Mouse (Mus musculus): ENCODE data around the gene Atp2a3.
A peak's percentile ranks its signal among the peaks of the same experiment; 100 is the strongest.

Atp2a3 gene

DNA sequence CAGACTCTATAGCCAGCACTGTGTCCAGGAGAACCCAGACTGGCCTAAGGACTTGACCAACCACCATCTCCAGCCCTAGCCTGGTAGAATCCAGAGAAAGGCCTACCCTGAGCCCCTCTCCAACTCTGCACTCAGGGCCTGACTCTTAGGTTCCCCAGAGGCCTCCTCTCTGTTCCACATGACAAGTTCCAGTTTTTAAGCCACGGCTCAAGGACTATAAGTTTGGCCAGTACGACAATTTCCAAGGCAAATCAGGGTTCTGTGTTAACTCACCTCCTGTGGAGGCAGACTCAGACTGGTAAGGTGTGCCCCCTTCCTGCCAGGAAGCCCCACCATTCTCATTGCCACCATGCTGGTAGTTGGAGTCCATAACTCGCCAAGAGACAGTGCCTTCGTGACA lies 6.8 kb upstream of the Atp2a3 start:
- no peak for DNase-seq (ENCODE audit: extremely low read depth, low read depth)

DNA sequence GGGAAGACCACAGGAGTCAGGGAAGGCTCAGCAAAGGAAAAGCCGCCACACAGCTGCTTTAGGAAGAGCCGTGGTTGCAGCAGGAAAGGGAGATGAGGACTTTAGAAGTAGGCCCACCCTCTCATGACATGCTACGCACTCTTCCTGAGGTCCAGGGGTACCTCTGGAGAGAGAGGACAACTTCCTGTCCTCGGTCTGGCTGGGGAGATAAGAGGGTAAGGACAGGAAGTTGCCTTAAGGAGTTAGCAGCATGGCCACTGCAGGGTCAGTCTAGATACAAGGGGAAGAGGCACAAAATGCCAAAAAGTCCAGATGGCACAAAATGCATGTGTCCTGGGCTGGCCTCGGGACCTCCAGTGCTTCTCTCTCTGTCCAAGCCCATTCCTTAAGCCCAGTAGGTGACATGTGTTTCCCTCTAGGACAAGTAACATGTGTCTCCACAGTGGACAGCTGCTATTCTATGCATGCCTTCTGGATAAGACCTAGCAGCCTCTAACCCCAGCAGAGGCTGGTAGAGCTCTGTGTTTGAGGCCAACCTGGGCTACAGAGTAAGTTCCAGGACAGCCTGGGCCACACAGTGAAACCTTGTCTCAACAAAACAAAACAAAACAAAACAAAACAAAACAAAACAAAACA lies 5.5 kb upstream of the Atp2a3 start:
- DNase-seq (ENCODE audit: extremely low read depth, low read depth): no peak

DNA sequence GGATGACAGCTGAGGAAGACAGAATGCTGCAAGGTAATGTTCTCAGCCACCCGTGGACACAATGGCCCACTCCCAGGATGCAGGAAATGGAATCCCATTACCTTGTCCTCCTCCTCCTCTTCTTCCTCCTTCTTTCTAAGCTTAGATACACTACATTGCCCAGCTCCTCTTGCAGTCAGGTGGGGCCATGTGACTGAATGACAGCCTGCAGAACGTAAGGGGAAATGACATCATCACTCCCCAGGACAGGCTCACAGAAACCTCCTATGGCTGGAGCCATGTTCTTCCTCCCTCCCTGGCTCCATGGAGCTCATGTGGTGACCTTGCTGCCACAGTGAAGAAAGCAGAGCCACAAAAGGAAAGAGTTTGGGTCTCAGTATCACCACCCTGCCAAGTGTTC lies 3.7 kb upstream of the Atp2a3 start:
- DNase-seq (ENCODE audit: extremely low read depth, low read depth): no peak

DNA sequence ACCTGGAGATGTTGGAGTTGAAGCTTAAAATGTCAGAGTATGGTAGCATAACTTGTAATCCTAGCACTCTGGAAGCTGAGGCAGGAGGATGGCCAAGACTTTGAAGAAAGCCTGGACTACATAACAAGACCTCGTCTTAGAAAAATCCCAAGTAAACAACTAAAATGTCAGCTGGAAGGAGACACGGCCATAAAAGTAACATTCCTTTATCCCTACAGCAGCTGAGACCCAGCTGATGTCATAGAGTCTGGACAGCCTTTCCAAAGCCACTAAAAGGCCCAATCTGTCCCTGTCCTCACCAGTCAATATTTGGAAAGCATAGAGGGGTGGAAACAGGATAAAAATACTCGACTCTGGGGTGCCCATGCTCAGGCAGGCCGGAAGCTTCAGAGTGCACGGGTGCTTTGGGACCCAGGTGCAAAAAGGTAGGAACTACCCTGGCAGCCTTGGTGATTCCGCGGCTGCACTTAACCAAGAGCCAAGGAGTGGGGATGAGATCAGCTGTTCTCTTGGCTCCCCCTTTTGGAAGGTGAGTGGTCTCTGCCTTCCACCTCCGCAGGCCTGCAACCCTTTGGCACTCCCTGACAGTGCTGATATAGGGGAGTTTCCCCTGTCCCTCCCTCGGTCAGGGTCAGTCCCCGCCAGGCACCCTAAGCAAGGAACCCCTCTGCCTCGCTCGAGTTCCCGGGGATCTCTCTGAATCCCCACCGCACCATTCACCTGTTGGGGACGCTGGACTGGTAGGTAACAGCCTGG lies 867 bp upstream of the Atp2a3 start:
- no peak for DNase-seq (ENCODE audit: extremely low read depth, low read depth)

DNA sequence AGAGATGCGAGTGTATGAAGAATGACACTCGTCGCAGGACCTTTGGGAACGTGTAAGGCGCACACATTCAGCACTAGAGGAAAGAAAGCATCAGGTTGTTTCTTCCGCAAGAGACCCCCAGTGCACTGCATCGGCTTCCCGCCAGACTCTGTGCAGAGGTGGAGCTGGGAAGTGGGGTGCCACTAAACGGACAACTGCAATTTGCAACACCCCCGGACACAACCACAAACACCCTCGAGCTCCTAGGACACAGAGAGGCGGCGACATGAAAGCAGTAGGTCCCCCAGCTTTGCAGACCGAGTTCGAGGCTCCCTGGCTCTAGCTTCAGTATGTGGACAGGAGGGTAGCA lies 272 bp upstream of the Atp2a3 start:
- DNase-seq (ENCODE audit: extremely low read depth, low read depth): no peak

DNA sequence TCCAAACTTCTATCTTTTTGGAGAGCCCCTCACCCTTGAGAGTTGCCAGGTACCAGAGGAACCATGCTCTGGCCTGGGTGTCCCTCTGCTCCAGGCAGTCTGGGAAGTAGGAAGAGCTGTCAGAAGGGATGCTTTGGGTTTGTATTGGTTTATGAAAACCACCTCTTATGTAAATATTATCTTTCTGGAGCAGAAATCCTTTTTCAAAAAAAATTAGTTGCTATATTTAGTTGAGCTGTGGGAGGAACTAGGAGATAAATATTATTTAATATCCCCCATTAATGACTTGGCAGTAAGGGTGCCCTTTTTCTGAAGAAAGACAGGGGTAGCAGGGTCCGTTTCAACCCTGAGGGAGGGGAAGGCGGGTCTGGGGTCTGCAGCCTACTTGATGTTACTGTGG lies 1.4 kb downstream of the Atp2a3 start:
- no peak for DNase-seq (ENCODE audit: extremely low read depth, low read depth)

DNA sequence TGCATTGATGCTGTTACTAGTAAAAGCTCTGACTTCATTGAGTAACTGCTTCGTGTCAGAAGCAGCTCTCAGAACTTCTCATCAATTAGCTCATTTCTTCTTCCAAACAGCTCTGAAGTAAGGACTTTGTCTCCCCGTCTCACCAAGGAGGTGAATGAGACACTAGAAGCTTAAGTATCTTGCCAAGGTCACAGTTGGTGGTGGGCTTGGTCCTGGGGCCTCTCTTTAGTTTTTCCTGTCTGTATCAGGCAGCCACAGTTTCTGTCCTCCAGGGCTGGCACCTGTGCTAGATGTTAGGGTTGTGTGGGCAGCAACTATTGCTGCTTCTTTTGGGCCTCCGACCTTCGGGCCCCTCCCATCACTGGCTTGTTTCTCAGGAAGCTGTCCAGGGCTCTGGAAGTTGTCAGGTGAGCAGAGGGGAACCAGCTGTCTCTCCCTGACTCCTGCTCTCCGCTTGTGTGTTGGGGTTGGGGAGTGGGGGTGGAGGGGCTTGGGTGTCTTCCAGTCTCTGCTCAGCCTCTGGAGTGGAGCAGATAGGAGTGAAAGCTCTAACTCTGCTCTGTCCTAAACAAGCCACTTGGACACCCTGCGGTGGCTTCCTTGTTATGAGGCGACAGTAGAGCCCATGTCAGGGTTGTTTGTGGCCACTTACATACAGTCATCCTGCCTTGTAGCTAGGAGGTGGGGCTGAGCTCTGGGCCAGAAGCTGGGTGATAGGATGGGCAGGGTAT lies 2.3 kb downstream of the Atp2a3 start:
- no peak for DNase-seq (ENCODE audit: extremely low read depth, low read depth)

DNA sequence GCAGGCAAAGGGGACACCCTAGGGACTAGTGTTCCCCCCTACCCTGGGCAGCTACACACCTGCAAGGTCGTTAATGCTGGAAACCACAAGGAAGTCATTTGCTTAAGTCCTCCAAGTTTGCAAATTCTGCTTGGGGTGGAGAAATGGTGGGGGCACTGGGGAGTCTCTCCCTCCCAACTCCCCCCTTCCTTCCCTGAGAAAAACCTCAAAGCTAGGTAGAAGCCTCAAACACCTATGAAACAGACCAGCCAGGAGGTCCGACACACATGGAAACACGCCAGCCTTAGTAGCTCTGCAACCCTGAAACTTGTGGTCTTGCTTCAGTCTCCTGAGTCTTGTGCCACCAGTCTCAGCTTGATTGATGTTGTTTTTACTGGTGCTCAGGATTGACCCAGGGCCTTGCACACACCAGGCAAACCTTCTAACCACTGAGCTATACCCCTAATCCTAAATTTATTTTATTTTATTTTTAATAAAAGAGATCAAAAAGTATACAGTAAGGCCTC lies 2.9 kb downstream of the Atp2a3 start:
- DNase-seq (ENCODE audit: extremely low read depth, low read depth): no peak

DNA sequence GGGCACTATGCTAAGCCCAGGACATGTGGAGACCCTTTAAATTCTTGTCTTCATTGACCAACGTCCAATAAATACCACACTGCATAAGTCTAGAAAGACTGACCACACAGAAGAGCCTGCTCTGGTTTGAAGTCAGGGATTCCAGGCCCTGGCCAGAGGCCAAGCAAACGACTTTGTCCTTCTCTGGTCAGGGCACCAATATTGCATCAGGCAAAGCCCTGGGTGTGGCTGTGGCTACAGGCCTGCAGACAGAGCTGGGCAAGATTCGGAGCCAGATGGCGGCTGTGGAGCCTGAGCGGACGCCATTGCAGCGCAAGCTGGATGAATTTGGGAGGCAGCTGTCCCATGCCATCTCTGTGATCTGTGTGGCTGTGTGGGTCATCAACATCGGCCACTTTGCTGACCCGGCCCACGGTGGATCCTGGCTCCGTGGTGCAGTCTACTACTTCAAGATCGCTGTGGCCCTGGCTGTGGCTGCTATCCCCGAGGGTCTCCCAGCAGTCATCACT lies 14.1 kb downstream of the Atp2a3 start:
- no peak for DNase-seq (ENCODE audit: extremely low read depth, low read depth)

DNA sequence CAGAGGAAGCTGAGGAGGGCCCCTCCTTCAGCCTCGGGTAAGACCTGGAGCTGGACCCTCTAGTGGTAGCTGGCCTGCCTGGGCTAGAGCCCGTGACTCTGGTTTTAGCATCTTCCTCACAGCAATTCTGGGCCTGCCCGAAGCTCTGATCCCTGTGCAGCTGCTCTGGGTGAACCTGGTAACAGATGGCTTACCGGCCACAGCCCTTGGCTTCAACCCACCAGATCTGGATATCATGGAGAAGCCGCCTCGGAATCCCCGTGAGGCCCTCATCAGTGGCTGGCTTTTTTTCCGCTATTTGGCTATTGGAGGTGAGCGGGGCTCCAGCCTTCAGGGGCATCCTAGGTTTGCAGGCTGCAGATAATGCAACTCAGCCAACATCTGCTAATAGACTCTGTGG lies 21.5 kb downstream of the Atp2a3 start:
- DNase-seq (ENCODE audit: extremely low read depth, low read depth): no peak

DNA sequence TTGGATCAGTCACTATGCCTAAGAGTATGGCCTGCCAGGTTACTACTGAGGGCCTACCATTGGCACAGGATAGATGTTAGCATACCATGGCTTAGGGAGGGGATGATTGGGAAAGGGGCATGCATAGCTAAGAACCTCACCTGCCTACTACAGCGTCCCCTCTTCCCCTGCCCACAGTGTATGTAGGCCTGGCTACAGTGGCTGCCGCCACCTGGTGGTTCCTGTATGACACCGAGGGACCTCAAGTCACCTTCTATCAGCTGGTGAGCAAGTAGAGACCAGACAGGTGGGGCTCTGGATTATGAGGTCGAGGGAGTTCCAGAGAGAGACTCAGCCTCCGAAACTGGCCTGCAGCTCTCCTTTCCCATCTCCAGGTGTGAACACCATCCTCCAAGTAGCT lies 22.3 kb downstream of the Atp2a3 start:
- DNase-seq (ENCODE audit: extremely low read depth, low read depth): no peak

DNA sequence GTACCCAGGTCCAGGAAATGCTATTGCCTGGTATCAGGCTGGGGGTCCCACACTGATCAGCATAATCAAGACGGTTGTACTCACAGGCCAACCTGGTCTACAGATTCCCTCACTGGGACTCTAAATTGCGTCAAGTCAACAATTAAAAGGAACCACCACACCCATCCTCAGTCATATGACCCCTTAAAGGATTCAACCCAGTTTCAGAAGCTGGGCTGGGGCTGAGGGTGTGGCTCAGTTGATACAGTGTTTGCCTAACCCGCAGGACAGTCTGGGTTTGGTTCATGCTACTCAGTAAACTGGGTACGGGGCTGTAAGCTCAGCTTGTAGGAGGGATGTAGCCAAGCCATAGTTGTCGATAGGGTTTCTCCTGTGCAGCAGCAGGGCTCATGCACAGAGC lies 25.8 kb downstream of the Atp2a3 start:
- no peak for DNase-seq (ENCODE audit: extremely low read depth, low read depth)

DNA sequence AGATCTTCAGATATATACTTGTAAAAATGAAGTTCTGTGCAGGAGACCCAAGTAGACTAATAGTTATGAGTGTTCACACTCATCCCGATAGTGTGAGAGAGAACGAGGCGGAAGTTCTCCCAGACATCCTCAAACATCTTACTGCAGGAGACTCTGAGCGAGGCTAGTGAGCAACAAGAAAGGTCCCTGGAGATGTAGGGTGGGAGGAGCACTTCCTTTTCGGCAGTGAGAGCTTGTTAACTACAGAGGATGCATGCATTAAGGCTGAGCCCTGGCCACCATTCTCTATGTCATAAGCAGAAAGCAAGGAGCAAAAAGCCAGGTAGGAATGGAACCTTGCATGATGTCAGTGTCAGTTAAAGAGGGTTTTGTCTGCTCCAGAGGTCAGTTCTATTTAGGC lies 26.3 kb downstream of the Atp2a3 start:
- no peak for DNase-seq (ENCODE audit: extremely low read depth, low read depth)

DNA sequence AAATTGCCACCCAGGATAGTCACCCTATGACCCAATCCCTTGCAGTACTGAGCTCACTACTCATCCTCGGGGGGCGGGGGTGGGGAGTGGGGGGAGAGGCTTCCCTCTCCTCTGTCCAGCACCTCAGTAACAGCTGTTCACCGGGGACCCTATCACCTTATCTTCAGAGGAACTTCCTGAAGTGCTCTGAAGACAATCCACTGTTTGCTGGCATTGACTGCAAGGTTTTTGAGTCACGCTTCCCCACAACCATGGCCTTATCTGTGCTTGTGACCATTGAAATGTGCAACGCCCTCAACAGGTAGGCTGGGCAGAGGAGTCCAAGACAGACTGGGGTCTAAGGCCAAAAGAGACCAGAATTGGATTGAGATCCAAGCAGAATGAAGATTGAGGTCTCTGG lies 26.8 kb downstream of the Atp2a3 start:
- DNase-seq (ENCODE audit: extremely low read depth, low read depth): peak; percentile 38

DNA sequence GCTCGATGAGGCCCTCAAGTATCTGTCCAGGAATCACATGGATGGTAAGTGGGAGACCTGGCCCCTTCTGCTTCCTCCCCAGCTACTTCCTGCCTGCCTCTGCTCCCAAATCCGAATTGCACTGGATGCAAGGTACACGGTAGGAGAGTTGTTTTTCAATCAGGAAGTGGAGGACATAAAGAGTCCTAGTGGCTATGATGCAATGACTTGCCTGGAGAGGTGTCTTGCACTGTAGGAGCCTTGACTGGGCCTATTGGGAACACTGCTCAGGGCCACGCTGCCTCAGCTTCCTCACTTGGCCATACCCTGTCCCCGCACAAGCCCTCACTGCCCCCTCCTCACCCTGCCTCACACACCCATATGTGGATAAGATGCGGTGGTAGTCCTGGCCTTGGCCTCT lies 28.1 kb downstream of the Atp2a3 start:
- no peak for DNase-seq (ENCODE audit: extremely low read depth, low read depth)

DNA sequence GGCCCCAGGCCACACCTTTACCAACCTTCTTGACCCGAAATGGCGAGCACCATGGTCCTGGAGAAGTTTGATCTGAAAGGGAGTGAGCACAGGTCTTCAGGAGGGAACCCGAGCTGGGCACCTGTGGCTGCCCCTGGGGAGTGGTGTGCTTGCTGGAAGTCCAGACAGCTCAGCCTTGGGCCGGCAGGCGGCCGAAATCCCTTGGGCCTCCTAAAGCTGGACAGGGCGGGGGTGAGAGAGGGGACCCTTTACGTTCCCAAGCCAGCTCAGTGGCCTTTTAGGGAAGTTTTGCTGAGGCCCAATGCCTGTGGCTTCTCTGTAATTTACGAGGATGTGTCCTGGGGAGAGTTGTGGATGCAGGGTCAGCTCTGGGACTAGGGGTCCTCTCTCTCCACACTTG lies 29.7 kb downstream of the Atp2a3 start:
- no peak for DNase-seq (ENCODE audit: extremely low read depth, low read depth)

DNA sequence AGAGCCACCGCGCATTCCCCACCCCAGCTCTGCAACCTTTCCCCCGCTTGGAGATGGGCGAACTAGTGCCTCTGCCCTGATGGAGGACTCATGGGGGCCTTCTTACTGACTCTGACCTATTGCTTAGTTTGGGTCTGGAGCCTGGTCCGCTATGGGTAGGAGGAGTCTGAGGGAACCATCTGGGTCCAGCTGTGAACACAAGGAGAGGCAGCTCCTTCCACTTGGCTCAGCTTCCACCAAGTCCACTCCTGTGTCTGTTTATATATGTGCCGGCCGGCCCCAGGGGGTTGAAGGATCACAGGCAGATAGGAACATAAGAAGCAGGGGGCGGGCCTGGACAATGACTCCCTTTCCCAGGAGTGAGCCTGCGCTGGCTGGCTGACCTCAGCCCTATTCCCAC lies 31.0 kb downstream of the Atp2a3 start:
- no peak for DNase-seq (ENCODE audit: extremely low read depth, low read depth)

DNA sequence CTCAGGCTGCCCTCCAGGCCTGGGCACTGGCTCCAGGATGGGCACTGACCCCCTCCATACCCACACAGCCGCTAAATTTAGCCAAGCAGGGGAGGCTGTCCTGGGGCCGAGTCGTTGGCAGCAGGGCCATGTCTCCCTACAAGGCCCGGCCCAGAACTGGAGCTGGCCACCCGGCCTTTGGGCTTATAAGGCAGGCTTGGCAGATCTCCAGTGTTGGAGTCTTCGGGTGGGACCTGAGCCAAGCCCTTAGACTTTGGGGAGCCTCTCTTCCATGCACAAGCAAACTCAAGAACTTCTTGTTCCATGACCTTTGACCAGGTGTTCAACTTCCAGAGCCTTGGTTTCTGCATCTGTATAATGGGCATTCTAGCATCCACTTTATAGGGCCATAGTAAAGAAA lies 35.4 kb downstream of the Atp2a3 start:
- DNase-seq (ENCODE audit: extremely low read depth, low read depth): no peak

DNA sequence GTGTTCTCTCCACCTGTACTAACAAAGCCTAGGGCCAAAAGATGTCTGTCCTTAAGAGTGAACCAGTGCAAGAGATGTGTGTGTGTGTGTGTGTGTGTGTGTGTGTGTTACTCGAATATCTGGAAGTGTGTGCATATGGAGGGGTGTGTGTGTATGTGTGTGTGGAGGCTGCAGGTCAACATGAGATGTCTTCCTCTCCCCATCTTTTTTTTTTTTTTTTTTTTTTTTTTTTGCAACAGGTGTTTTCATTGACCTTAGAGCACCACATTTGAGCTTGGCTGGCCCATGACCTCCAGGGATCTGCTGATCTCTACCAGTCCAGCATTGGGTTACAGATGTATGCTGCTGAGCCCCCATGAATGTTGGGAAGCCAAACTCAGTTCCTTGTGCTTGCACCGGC lies 35.8 kb downstream of the Atp2a3 start:
- DNase-seq (ENCODE audit: extremely low read depth, low read depth): no peak

DNA sequence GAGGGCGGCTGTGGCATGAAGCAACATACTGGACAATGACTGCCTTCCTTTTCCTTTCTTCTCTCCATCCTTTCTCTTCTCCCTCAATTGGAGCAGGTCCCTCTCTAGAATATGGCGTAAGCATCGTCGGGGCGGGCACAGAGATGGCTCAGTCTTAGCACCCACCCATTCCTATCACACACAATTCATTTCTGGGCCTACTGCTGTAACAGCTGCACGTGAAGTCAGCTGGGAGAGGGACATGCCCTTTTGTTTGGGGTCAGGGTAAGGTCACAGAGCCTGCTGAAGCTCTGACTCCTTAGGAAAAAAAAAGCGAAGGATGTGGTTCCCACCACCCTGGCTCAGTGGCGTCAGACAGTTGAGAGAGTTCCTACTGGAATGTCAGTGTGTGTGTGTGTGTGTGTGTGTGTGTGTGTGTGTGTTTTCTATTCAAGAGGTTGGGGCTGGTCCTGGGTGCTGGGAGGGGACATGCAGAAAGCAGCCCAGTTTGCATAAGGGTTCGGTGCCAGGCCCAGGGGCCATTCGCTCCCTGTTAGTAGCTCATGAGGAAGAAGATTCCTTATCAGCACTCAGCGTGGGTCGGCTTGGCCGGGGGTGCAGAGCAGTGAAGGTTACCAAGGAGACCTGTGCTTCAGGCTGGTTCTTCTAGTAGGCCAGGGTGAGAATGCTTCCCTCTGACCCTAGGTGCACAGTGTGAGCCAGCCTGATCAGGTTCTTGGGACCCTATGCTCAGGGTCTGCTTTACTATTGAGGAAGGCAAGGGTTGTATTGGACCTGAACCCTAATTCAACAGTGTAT lies 36.8 kb downstream of the Atp2a3 start:
- DNase-seq (ENCODE audit: extremely low read depth, low read depth): peak; percentile 54

DNA sequence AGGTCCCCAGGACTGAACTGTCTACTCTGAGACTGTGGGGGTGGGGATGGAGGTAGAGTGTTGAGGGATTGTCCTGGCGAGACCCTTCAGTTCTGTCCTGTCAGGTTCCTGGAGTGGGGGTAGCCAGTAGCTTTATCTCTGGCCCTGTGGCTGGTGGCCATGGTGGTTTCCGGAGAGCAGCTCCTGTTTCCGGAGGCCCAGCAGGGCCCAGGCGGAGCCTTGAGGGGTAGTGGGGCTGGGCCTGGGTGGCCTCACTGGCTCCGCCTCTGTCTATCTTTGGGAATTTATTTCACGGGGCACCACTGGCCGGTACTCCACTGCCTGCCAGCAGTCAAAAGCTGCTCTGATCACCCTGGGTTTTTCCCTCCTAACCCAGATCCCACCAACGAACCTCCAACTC lies 37.8 kb downstream of the Atp2a3 start, which contains the start of gene P2rx1:
TSS of gene P2rx1 (plus strand) at position 333 of the 400 bp plus-strand sequence.
- peak; percentile 49 for DNase-seq (ENCODE audit: extremely low read depth, low read depth)
